Mouse (Mus musculus) heart, embryonic 13.5 days (tissue): ENCODE measurements around the gene Il21r. TPM values are rescaled to one million over a fixed set of nuclear protein-coding genes. Genes with fewer than 3 reads are reported as not detected.

Source experiments
- ATAC-seq: fragments of 200-750 bp; cut with Nextera tagmentation; 2 replicates; pipeline ENCODE4 v1.8.0; 2017; ENCODE audit warnings: moderate TSS enrichment; ENCODE audit not compliant: insufficient number of reproducible peaks, low FRiP score, low TSS enrichment; ENCODE audit errors: extremely low read depth
- H3K27ac ChIP-seq: fragments of 300-500 bp; sonication (generic); replicated peaks from 2 replicates; pipeline ENCODE4 v1.5.1; 2015; ENCODE audit warnings: moderate library complexity, mild to moderate bottlenecking, inconsistent platforms
- H3K27me3 ChIP-seq: fragments of 300-500 bp; sonication (generic); replicated peaks from 2 replicates; pipeline ENCODE4 v1.6.1; 2015; ENCODE audit warnings: mild to moderate bottlenecking, inconsistent platforms
- H3K36me3 ChIP-seq: fragments of 300-500 bp; sonication (generic); 2 replicates; pipeline ENCODE4 v1.6.1; 2015; ENCODE audit warnings: mild to moderate bottlenecking, inconsistent platforms
- H3K4me1 ChIP-seq: fragments of 300-500 bp; sonication (generic); 2 replicates; pipeline ENCODE4 v1.6.1; 2015; ENCODE audit warnings: inconsistent platforms
- H3K4me2 ChIP-seq: fragments of 300-500 bp; sonication (generic); 2 replicates; pipeline ENCODE4 v1.6.1; 2015; ENCODE audit warnings: inconsistent platforms, mild to moderate bottlenecking, moderate library complexity
- H3K4me3 ChIP-seq: fragments of 300-500 bp; sonication (generic); 2 replicates; pipeline ENCODE4 v1.5.1; 2015; ENCODE audit warnings: moderate library complexity, mild to moderate bottlenecking, inconsistent platforms
- H3K9ac ChIP-seq: fragments of 300-500 bp; sonication (generic); 2 replicates; pipeline ENCODE4 v1.6.1; 2015; ENCODE audit warnings: inconsistent platforms, mild to moderate bottlenecking, moderate library complexity
- H3K9me3 ChIP-seq: fragments of 300-500 bp; sonication (generic); 2 replicates; pipeline ENCODE4 v1.6.1; 2016; ENCODE audit warnings: inconsistent platforms
- WGBS: fragments of 180-500 bp; shearing (Covaris S2); methylation state at CpG from one replicate; pipeline ENCODE4 v1.1.7; 2015; ENCODE audit warnings: mixed read lengths; 5-methylcytosine and 5-hydroxymethylcytosine counted together
- polyA plus RNA-seq: library from polyadenylated mRNA; unstranded; fragments of >200 nt; fragmentation: Nextera tagmentation; extraction: Ambion mirVana; gene quantifications from 2 replicates; pipeline ENCODE4 v1.2.1, GENCODE M21; 2015

Il21r gene
- polyA plus RNA-seq, 1 experiment from 2014 or later: 0.35 TPM

DNA sequence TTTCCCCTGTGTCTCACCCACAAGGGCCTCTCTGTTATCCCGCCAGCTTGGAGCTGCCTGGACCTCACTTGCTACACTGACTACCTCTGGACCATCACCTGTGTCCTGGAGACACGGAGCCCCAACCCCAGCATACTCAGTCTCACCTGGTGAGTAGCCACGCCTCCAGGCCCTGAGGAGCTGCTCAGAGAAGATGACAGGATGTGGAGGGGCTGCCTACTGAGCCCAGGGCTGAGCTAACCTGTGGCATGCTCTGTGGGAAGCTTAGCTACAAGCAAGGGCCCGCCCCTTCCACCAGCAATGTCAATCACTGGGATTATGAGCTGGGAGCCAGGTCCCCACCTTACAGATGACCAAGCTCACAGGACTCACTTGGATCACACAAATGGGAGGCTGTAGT is 22.0 kb downstream of the Il21r start:
- Histone ChIP-seq H3K36me3 (no peaks in the 10 kb centered on the region), H3K4me2 (no peak overlapping the region), H3K4me3 (no peak overlapping the region), H3K9ac (no peak overlapping the region), H3K9me3 (no peaks in the 10 kb centered on the region), H3K27me3 (no peaks in the 10 kb centered on the region), H3K27ac (no peak overlapping the region), H3K4me1 (peaks cover 10% of the 10 kb centered on the region; the same call in 1 of the 2 replicates)
- WGBS: 65% methylated on average over 4 of the region's 4 CpGs
- no peak for ATAC-seq

DNA sequence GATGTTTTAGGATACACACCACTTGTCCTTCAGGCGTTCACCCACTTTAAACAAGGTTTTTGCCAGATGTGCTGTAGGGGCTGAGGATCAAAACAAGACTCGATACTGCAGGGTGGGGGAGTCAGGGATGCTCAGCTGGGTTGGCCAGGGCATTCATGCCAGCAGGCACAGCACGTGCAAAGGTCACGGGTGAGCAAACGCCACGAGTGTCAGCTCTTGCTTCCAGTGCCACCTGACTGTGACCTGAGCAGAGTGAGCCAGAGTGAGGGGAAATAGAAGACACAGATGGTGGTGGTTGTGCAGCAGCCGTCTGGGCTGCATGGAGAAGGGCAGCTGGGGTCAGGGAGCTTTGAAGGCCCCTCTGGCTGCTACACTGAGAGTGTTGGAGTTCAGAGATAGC is 22.6 kb downstream of the Il21r start:
- H3K27me3 ChIP-seq: no peaks in the 10 kb centered on the region
- H3K36me3 ChIP-seq: no peaks in the 10 kb centered on the region
- H3K4me2 ChIP-seq: no peak overlapping the region
- no peak overlapping the region for H3K9ac ChIP-seq
- no peak overlapping the region for H3K4me3 ChIP-seq
- no peaks in the 10 kb centered on the region for H3K9me3 ChIP-seq
- H3K4me1 ChIP-seq: peaks cover 10% of the 10 kb centered on the region; the same call in 1 of the 2 replicates
- no peak for ATAC-seq
- WGBS: 55% methylated on average over 7 of the region's 7 CpGs
- no peak overlapping the region for H3K27ac ChIP-seq

DNA sequence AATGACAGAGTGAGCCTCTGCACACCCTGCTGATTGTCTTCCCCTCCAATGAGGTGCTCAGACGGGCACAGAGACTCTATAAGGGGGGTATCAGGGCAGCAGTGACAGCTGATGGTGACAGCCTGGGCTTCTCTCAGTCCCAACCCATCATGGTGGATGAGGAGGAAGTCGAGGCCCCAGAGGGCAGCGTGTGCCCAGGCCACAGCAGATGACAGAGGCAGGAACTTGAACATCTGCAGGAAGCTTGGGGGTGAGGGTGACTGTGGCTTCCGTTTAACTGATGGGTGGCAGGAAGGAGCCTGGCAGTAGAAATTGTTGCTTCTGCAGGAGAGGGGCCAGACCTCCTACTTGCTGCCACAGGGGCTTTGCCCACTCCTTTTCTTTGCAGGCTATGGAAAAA is 27.1 kb downstream of the Il21r start:
- H3K36me3 ChIP-seq: no peaks in the 10 kb centered on the region
- H3K27me3 ChIP-seq: no peaks in the 10 kb centered on the region
- WGBS: 54% methylated on average over 4 of the region's 4 CpGs
- H3K4me2 ChIP-seq: no peak overlapping the region
- no peaks in the 10 kb centered on the region for H3K9me3 ChIP-seq
- no peak for ATAC-seq
- H3K4me1 ChIP-seq: peaks cover 15% of the 10 kb centered on the region
- no peak overlapping the region for H3K9ac ChIP-seq
- H3K4me3 ChIP-seq: no peak overlapping the region
- no peak overlapping the region for H3K27ac ChIP-seq

DNA sequence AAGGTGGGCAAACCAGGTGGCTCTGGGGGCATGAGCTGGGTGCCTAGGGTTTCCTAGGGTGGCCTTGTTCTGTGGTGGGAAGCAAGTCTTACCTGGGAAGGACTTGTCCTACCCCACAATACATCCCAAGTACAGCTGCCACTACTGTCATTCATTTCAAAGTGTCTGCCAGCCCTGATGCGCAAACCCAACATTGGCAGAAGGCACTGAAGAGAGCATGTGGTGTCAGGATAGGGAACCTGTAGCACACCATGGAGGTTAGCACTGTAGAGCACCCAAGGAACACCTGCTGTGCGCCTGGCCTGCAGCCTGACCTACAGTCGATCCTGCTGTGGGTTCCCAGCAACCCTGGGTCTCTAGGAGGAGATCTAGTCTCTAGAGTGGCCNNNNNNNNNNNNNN is 27.8 kb downstream of the Il21r start:
- Histone ChIP-seq H3K36me3 (no peaks in the 10 kb centered on the region), H3K4me1 (peaks cover 22% of the 10 kb centered on the region), H3K9me3 (no peaks in the 10 kb centered on the region), H3K27ac (no peak overlapping the region), H3K4me2 (no peak overlapping the region), H3K27me3 (no peaks in the 10 kb centered on the region), H3K4me3 (no peak overlapping the region), H3K9ac (no peak overlapping the region)
- WGBS: 75% methylated on average over 3 of the region's 3 CpGs
- ATAC-seq: no peak

DNA sequence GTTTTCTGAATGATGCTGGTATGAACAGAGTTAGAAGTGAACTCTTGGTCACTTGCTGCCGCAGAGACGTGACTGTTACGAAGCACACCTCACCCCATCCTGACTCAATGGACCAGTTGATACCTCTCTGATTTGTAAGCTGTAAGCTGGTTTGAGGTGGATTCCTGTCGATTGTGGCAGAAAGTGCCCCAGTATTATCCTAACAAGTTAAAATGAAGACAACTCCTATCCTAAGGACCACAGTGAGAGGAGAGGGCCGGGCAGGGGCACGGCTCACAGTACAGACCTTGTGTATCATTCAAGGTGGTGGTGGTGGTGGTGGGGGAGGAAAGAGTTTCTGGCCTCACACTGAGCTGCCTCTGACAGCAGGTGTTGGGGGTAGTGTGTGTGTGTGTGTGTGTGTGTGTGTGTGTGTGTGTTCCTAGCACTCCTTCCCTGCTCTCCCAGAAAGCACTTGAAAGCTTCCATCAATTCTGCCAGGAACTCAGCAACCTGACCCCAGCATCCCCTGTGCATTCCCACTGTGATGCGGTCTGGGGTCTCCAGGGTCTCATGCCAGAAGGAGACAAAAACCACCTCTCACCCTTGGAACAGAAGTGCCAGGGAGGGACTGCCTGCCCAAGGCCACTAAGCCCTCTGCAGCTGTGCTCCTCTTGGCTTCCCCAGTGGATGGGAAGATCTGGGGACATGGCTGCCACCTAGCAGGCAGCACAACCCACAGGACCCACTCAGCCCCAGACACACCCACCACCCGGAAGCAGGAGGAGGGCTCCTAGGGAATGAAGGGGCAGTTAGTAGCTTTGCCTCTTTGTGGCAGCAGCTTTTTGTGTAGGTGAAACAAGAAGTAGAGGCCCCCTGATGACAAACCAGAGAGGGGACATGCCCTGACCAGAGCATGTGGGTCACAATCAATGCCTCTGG is 34.3 kb downstream of the Il21r start:
- Histone ChIP-seq H3K9ac (no peak overlapping the region), H3K27me3 (no peaks in the 10 kb centered on the region), H3K4me2 (no peak overlapping the region), H3K27ac (no peak overlapping the region), H3K4me1 (peaks cover 26% of the 10 kb centered on the region), H3K36me3 (peaks cover 32% of the 10 kb centered on the region), H3K4me3 (no peak overlapping the region), H3K9me3 (no peaks in the 10 kb centered on the region)
- 81% methylated on average over 8 of the region's 8 CpGs for WGBS
- ATAC-seq: no peak

DNA sequence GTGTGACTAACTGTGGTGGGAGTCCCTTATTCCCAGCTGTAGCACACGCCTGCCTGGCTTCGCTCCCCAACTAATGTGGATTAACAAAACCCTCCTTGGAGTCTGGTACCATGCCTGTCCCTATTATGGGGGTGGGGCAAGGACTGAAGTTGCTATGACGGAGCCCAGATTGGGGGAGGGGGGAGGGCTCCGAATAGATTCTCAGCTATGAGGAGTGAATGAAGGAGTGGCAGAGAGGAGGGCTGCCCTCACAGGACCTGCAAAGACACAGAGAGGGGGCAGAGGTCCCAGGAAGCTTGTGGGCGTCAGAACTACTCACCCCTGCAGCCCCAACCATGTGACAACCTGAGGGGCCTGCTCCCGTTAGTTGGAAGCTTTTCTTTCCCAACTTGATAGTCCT is 35.1 kb downstream of the Il21r start:
- H3K9ac ChIP-seq: no peak overlapping the region
- H3K4me2 ChIP-seq: no peak overlapping the region
- WGBS: 72% methylated on average over 6 of the region's 6 CpGs
- H3K27ac ChIP-seq: no peak overlapping the region
- no peaks in the 10 kb centered on the region for H3K9me3 ChIP-seq
- no peak overlapping the region for H3K4me3 ChIP-seq
- no peak for ATAC-seq
- H3K27me3 ChIP-seq: no peaks in the 10 kb centered on the region
- H3K4me1 ChIP-seq: peaks cover 22% of the 10 kb centered on the region
- H3K36me3 ChIP-seq: peaks cover 41% of the 10 kb centered on the region

DNA sequence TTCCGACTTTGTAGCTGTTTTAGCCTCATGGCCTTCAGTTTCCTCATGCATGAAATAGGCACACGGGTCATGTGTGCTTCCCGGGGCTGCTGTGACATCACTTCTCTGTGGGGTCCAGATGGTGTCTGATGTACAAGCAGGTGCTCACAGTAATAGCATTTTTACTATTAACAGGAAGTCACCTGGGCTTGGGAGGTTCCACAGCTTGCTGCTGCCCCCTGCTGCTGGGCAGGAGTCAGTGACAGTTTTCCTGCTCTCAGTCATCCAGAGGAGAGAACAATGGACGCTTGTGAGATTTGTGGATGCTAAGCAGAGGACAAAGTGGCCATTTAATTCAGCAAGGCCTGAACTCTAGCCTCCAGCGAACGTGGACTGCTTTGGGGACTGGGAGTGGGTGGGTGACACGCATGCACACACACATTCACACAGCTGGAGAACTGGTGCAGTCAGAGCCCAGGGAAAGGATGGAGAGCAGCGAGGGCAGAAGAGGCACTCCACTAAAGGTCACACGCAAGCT is 35.7 kb downstream of the Il21r start:
- no peaks in the 10 kb centered on the region for H3K27me3 ChIP-seq
- no peak overlapping the region for H3K4me3 ChIP-seq
- WGBS: 46% methylated on average over 9 of the region's 9 CpGs
- no peaks in the 10 kb centered on the region for H3K9me3 ChIP-seq
- H3K4me2 ChIP-seq: no peak overlapping the region
- no peak overlapping the region for H3K27ac ChIP-seq
- peaks cover 22% of the 10 kb centered on the region for H3K4me1 ChIP-seq
- H3K36me3 ChIP-seq: peaks cover 47% of the 10 kb centered on the region
- no peak overlapping the region for H3K9ac ChIP-seq
- ATAC-seq: no peak

DNA sequence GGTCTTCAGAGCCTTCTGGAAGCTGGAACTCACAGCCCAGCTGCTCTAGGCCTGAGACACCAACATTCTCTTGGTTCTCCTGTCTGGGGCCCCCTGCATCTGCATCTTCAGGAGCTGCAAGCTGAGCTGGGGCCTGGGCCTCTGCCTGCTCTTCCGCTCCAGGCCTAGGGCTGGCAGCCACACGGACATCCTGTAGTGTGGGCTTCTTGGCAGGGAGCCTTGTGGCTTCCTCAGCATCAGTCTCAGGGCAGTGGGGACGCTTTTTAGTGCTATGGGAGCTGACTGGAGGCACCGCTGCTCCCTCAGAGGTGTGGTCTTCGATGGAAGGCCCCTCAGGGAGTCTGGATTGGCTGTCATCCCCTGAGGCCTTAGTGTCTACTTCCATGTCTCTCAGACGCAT is 40.7 kb downstream of the Il21r start:
- no peak for ATAC-seq
- no peaks in the 10 kb centered on the region for H3K27me3 ChIP-seq
- peaks cover 11% of the 10 kb centered on the region; the same call in 1 of the 2 replicates for H3K4me1 ChIP-seq
- peaks cover 96% of the 10 kb centered on the region for H3K36me3 ChIP-seq
- no peak overlapping the region for H3K27ac ChIP-seq
- H3K9ac ChIP-seq: no peak overlapping the region
- H3K9me3 ChIP-seq: no peaks in the 10 kb centered on the region
- H3K4me3 ChIP-seq: no peak overlapping the region
- no peak overlapping the region for H3K4me2 ChIP-seq
- 83% methylated on average over 6 of the region's 6 CpGs for WGBS

DNA sequence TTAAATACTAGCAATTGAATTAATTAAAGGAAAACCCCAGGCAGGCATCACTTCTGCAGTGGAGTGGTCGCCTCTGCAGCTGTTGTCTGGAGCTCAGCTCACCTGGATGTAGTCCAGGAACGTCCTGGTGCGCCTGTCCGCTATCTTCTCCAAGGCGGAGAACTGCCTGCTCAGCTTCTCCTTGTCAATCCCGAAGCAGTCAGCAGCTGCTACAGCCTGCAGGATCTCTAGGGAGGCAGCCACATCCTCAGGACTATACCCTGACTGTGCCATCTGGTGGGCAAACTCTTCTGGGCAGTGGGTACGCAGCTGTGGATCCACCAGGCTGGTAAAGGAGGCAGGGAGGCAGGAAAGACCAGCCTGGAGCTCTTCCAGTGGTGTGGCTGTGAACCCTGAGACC is 42.2 kb downstream of the Il21r start:
- Histone ChIP-seq H3K27ac (no peak overlapping the region), H3K9ac (no peak overlapping the region), H3K4me3 (no peak overlapping the region), H3K4me2 (no peak overlapping the region), H3K36me3 (peaks cover 100% of the 10 kb centered on the region), H3K4me1 (peaks cover 11% of the 10 kb centered on the region; the same call in 1 of the 2 replicates), H3K9me3 (no peaks in the 10 kb centered on the region), H3K27me3 (no peaks in the 10 kb centered on the region)
- 77% methylated on average over 7 of the region's 7 CpGs for WGBS
- no peak for ATAC-seq

DNA sequence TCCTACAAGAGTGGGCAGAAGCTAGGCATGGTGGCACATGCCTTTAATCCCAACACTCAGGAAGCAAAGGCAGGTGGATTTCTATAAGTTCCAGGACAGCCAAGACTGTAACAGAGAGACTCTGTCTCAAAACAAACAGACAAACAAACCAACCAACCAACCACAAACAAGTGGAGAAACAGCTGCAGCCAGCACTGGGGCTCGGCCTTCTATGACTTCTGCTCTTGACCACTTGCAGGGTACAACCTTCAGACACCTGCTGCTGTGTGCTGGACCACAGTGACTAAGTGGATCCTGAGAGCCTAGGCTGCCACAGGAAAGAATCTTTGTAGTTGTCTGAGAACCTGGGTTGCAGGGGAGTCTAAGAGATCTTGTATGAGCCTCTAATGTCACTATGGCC is 45.8 kb downstream of the Il21r start:
- Histone ChIP-seq H3K4me3 (no peak overlapping the region), H3K4me2 (no peak overlapping the region), H3K9ac (no peak overlapping the region), H3K4me1 (no peaks in the 10 kb centered on the region), H3K9me3 (no peaks in the 10 kb centered on the region), H3K36me3 (peaks cover 100% of the 10 kb centered on the region), H3K27me3 (no peaks in the 10 kb centered on the region), H3K27ac (no peak overlapping the region)
- 88% methylated on average over 1 of the region's 1 CpGs for WGBS
- ATAC-seq: no peak

DNA sequence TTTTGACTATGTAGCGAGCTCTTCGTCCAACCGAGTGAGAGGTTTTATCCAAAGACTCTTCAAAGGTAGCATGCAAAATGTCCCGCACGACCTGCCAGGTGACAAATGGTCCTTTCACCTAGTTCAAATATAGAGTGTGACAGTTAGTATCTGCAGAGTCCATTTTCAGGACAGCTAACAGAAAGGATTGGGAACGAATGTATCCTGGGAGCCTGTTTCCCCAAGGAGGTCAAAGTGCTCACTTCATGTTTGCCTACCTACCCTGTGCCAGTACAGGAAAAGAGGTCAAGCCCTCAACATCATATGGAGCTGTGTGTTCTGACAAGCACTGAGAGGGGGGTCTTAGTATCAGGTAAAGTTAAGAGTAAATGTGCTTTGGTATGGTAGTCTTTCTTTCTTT is 54.3 kb downstream of the Il21r start:
- 82% methylated on average over 6 of the region's 6 CpGs for WGBS
- Histone ChIP-seq H3K36me3 (peaks cover 100% of the 10 kb centered on the region), H3K9ac (no peak overlapping the region), H3K9me3 (no peaks in the 10 kb centered on the region), H3K27ac (no peak overlapping the region), H3K4me1 (no peaks in the 10 kb centered on the region), H3K4me3 (no peak overlapping the region), H3K27me3 (no peaks in the 10 kb centered on the region), H3K4me2 (no peak overlapping the region)
- ATAC-seq: no peak

DNA sequence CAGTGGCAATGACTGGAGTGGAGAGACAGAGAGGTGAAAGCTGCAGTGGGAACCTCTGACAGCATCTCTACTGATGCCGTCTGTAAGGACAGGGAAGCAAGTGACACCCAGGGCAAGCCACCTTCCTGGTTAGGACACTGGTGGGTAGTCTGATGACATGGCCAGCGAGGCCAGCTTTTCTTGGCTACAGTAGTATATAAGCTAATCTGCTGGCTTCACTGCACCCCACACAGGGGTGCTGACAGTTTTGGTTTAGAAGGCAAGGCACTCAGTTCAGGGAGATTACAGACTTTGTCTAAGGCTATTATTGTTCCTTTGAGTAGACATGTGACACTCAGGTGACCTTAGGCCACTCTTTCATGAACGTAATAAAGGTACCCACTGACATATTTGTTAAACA is 60.4 kb downstream of the Il21r start:
- H3K9ac ChIP-seq: no peak overlapping the region
- H3K4me3 ChIP-seq: no peak overlapping the region
- no peaks in the 10 kb centered on the region for H3K27me3 ChIP-seq
- no peak overlapping the region for H3K4me2 ChIP-seq
- peaks cover 100% of the 10 kb centered on the region for H3K36me3 ChIP-seq
- no peaks in the 10 kb centered on the region for H3K9me3 ChIP-seq
- 0 out of 2 replicates have a peak overlapping the region, but pooled peaks have one; percentile 12 for H3K27ac ChIP-seq
- H3K4me1 ChIP-seq: 0 out of 2 replicates have a peak, but pooled peaks cover 3% of the 10 kb centered on the region
- 68% methylated on average over 3 of the region's 3 CpGs for WGBS
- ATAC-seq: no peak
